Mouse (Mus musculus): ENCODE measurements around the gene Defb33. TPM values are rescaled to one million over a fixed set of nuclear protein-coding genes. Genes with fewer than 3 reads are reported as not detected.

Defb33 gene
- polyA plus RNA-seq (2012), result not detected in 2 replicates

- TF ChIP-seq GATA1 (IDR thresholded peaks at IDR 0.05; ENCODE audit: low read length), result no peak
Observed at GRCm38 (mm10) chr8:20892369-20892768, at the start of gene Defb33. Gene Defb33, plus strand, starts transcription at chr8:20892669.

DNA sequence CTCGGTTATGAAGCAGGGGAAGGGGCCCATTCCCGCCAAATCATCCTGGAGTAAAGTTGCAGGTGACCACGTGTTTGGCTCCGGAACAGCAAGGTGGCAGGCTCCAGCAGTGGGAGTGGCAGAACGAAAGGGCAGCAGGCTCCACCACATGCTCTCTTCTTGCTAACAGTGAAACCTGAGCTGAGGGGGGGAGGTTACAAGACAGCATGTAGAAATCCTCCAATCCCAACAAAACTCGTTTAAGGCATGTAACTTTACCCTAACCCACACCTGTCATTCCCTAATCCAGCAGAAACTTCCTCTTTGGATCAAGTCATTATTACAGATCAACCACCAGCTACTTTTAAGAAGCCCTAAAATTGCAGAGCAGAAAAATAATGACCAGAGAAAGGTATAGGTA, 17.9 kb upstream of the Defb33 start:
- TF ChIP-seq GATA1 (IDR thresholded peaks at IDR 0.05; ENCODE audit: low read length), result no peak

DNA sequence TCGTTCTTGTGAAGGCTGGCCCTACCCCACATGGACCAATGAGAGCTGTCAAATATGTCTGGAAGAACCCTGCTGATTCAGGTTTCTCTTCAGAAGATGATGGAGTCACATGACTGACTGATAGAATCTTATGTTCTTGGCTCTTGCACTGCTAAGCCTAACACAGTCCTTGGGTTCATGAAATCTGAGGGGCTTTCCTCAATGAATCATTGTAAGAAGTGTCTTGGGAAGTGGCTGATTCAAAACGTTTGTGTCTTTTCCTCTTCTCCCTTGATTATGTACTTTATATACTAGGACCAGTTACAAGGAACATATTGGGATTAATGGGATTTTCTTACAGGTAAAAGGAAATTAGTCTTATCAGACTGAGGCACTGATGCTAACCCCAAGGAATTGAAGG, 10.1 kb downstream of the Defb33 start, which contains the start of gene Gm15056:
Gene Gm15056 (minus strand): TSS at position 101 of the 400 bp plus-strand sequence.
- TF ChIP-seq GATA1 (IDR thresholded peaks at IDR 0.05; ENCODE audit: low read length), result no peak

DNA sequence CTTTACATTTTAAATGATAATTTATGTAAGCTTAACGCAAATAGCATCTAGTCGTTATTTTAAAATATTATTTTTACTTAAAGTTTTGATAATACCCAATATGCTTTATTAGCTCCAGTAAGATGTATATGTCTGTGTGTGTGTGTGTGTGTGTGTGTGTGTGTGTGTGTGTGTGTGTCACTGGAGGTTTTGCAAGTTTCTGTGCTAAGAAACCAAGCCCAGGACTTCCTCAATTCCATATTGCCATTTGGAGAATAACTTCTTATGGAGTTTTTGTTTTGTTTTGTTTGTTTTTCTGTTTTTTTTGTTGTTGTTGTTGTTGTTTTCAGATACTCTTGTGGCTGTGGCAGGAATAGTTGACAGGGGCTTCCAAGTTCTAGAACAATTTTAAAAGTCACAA, 14.7 kb downstream of the Defb33 start:
- TF ChIP-seq GATA1 (IDR thresholded peaks at IDR 0.05; ENCODE audit: low read length), result no peak

DNA sequence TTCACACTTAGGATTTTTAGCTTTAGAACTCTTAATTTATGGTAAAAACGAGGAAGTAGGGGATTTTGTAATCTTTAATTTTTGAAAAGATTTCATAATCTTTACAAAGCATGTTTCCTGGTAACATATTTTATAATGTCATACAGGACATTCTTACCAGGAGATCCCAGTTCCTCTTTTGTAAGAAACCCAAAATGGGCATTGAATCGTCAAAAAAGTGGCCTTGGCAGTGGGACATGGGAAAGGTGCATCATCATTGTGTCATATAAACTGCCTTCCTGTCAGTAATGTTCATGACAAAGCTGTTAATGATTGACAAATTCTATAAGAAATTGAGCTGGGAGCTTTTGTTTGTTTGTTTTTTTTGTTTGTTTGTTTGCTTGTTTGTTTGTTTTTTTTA, 15.8 kb downstream of the Defb33 start:
- no peak for TF ChIP-seq GATA1 (IDR thresholded peaks at IDR 0.05; ENCODE audit: low read length)

GRCm38 (mm10) chr8:20912288-20912687, 19.8 kb downstream of the Defb33 start:
- no peak for TF ChIP-seq GATA1 (IDR thresholded peaks at IDR 0.05; ENCODE audit: low read length)

DNA sequence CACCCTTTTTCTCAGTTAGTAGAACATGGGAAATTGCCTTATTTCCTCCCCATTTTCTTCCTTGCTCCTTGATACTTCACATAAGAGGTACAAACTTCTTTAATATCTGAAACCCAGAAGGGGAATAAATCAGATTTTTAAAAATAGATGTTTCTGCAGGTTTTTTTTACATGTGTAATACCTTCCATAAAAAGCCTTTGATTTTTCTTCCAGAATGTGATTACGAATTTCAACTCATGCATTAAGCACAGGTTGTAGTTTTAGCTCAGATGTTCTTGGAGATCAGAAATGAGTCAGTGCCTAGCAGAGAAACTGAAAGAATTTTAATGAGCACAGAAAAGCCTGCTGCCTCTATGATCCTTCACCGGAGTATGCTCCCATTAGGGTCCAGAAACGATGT, 29.5 kb downstream of the Defb33 start, which contains the start of gene Gm6040:
Gene Gm6040 (minus strand): TSS at position 101 of the 400 bp plus-strand sequence.
- TF ChIP-seq GATA1 (IDR thresholded peaks at IDR 0.05; ENCODE audit: low read length), result no peak

DNA sequence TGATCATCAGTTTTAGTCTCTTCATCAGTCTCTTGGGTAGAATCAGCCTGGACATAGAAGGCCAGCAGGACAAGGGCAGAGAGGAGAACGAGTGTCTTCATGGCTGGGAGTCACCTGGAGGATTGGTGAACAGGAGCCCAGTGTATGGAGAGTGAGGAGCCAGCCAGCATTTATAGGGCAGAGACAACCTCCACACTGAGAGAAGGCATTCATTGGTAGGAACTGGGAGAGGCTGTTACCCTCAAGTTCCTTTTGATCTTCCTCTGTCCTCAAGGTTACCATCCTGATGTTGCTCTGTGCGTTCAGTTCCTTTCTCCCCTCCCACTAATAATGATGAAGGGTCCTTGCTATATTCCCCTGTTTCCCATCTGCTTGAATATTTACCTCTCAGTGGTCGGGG, 52.1 kb downstream of the Defb33 start, which contains the start of gene AY761185:
Gene AY761185 (minus strand): TSS at position 101 of the 400 bp plus-strand sequence.
- no peak for TF ChIP-seq GATA1 (IDR thresholded peaks at IDR 0.05; ENCODE audit: low read length)

Other genes starting within 250 kb of the Defb33 start
- not detected in 2 replicates for gene Gm15056, start 10.0 kb downstream of the Defb33 start, polyA plus RNA-seq (2012)
- not detected in 2 replicates for gene Gm6040, start 29.4 kb downstream of the Defb33 start, polyA plus RNA-seq (2012)
- gene AY761185, start 52.0 kb downstream of the Defb33 start, polyA plus RNA-seq (2012), result not detected in 2 replicates
- not detected in 2 replicates for gene Defa21, start 132.9 kb downstream of the Defb33 start, polyA plus RNA-seq (2012)
- gene Defa23, start 162.4 kb downstream of the Defb33 start, polyA plus RNA-seq (2012), result not detected in 2 replicates
- gene Defa35, start 172.4 kb downstream of the Defb33 start, polyA plus RNA-seq (2012), result not detected in 2 replicates
- gene Defa25, start 191.8 kb downstream of the Defb33 start, polyA plus RNA-seq (2012), result not detected in 2 replicates
- gene Gm14851, start 203.4 kb downstream of the Defb33 start, polyA plus RNA-seq (2012), result not detected in 2 replicates
- not detected in 2 replicates for gene Defa30, start 242.0 kb downstream of the Defb33 start, polyA plus RNA-seq (2012)

Data from G1E-ER4 (cell line).